Mouse (Mus musculus): ENCODE data around the gene Glt8d1. TPM values are rescaled to one million over a fixed set of nuclear protein-coding genes. Genes with fewer than 3 reads are reported as not detected.

Glt8d1 gene
- polyA plus RNA-seq, 1 experiment from 2014 or later = 63.4 TPM

DNA sequence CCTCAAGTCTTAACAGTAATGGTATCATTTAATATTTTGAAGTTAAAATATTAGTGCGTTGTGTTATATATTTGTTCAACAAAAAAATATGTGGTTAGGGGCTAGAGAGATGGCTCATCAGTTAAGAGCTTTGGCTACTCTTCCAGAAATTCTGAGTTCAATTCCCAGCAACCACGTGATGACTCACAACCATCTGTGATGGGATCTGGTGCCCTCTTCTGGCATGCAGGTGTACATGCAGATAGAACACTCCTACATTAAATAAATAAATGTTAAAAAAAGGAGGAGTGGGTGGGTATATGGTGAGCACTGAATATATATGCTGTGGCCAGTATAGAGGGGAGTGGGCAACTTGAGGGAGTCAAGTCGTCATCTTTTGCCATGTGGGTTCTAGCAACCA is 24.6 kb downstream of the Glt8d1 start:
- no peak overlapping the region for H3K27ac ChIP-seq (ENCODE audit: low read depth, low read length)
- no peak for ATAC-seq (ENCODE audit: low FRiP score)
- H3K27me3 ChIP-seq (ENCODE audit: control insufficient read depth, insufficient read depth, low read length) = no peaks in the 10 kb centered on the region
- DNase-seq (ENCODE audit: low spot score, missing footprints) = no peak
- peaks cover 30% of the 10 kb centered on the region for H3K36me3 ChIP-seq (ENCODE audit: control insufficient read depth, insufficient read depth, low read length)
- 79% methylated on average over 3 of the region's 3 CpGs for WGBS
- no peak overlapping the region for H3K4me3 ChIP-seq (ENCODE audit: low read depth, low read length)
- no peaks in the 10 kb centered on the region for H3K9me3 ChIP-seq (ENCODE audit: control insufficient read depth, low read length)
- H3K4me1 ChIP-seq (ENCODE audit: control insufficient read depth, insufficient read depth, low read length) = peaks cover under 1% of the 10 kb centered on the region; the same call in 1 of the 2 replicates
- H3K9ac ChIP-seq (ENCODE audit: low read length) = no peak overlapping the region
- no peak overlapping the region for H3K4me2 ChIP-seq

GRCm38 (mm10) chr14:31045296-31045695 is 44.1 kb downstream of the Glt8d1 start:
- whole genome bisulfite sequencing = 93% methylated on average over 5 of the region's 5 CpGs
- no peak overlapping the region for H3K4me3 ChIP-seq (ENCODE audit: low read depth, low read length)
- no peaks in the 10 kb centered on the region for H3K9me3 ChIP-seq (ENCODE audit: control insufficient read depth, low read length)
- DNase-seq (ENCODE audit: low spot score, missing footprints) (no peak), ATAC-seq (ENCODE audit: low FRiP score) (no peak)
- no peaks in the 10 kb centered on the region for H3K27me3 ChIP-seq (ENCODE audit: control insufficient read depth, insufficient read depth, low read length)
- no peak overlapping the region for H3K4me2 ChIP-seq
- peaks cover 24% of the 10 kb centered on the region for H3K36me3 ChIP-seq (ENCODE audit: control insufficient read depth, insufficient read depth, low read length)
- H3K27ac ChIP-seq (ENCODE audit: low read depth, low read length) = no peak overlapping the region
- no peak overlapping the region for H3K9ac ChIP-seq (ENCODE audit: low read length)
- no peaks in the 10 kb centered on the region for H3K4me1 ChIP-seq (ENCODE audit: control insufficient read depth, insufficient read depth, low read length)

DNA sequence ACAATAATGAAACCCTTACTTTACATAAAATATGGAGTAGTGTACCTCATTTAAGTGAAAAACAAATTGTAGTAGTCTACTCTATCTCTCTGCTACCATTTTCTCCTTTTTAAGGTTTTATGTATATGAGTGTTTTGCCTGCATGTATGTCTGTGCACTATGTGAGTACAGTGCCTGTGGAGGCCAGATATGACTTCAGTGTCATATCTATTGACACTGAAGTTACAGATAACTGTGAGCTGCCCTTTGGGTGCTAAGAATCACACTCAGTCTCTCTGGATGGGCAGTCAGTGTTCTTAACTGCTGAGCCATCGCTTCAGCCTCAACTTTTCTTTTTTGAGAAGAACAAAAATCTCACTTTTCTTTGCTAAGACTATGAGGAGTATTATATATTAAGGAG is 44.6 kb downstream of the Glt8d1 start:
- H3K36me3 ChIP-seq (ENCODE audit: control insufficient read depth, insufficient read depth, low read length) = peaks cover 29% of the 10 kb centered on the region
- no peaks in the 10 kb centered on the region for H3K27me3 ChIP-seq (ENCODE audit: control insufficient read depth, insufficient read depth, low read length)
- no peak overlapping the region for H3K4me3 ChIP-seq (ENCODE audit: low read depth, low read length)
- no peak for ATAC-seq (ENCODE audit: low FRiP score)
- DNase-seq (ENCODE audit: low spot score, missing footprints) = no peak
- H3K4me1 ChIP-seq (ENCODE audit: control insufficient read depth, insufficient read depth, low read length) = no peaks in the 10 kb centered on the region
- H3K9ac ChIP-seq (ENCODE audit: low read length) = no peak overlapping the region
- no peak overlapping the region for H3K27ac ChIP-seq (ENCODE audit: low read depth, low read length)
- 92% methylated on average over 1 of the region's 1 CpGs for WGBS
- no peak overlapping the region for H3K4me2 ChIP-seq
- H3K9me3 ChIP-seq (ENCODE audit: control insufficient read depth, low read length) = no peaks in the 10 kb centered on the region

Other genes with a start within 250 kb of the Glt8d1 start
- gene Tmem110, start 175.8 kb upstream of the Glt8d1 start, polyA plus RNA-seq (2014; fragmentation: Nextera tagmentation; extraction: Ambion mirVana) = 22.0 and 23.3 TPM in 2 replicates
- gene Mustn1, start 122.2 kb upstream of the Glt8d1 start, polyA plus RNA-seq (2014; fragmentation: Nextera tagmentation; extraction: Ambion mirVana) = 0.30 and 0.42 TPM in 2 replicates
- gene Itih4, start 114.9 kb upstream of the Glt8d1 start, polyA plus RNA-seq (2014; fragmentation: Nextera tagmentation; extraction: Ambion mirVana) = 0.15 TPM in 1 of 2 replicates, not detected in the other
- gene Itih3, start 77.6 kb upstream of the Glt8d1 start, polyA plus RNA-seq (2014; fragmentation: Nextera tagmentation; extraction: Ambion mirVana) = 0.48 and 0.57 TPM in 2 replicates
- gene Itih1, start 58.1 kb upstream of the Glt8d1 start, polyA plus RNA-seq (2014; fragmentation: Nextera tagmentation; extraction: Ambion mirVana) = not detected in 2 replicates
- 17.9 and 19.2 TPM in 2 replicates for gene Nek4, start 50.0 kb upstream of the Glt8d1 start, polyA plus RNA-seq (2014; fragmentation: Nextera tagmentation; extraction: Ambion mirVana)
- gene Spcs1, start 272 bp downstream of the Glt8d1 start, polyA plus RNA-seq (2014; fragmentation: Nextera tagmentation; extraction: Ambion mirVana) = 269 and 301 TPM in 2 replicates
- gene Pbrm1, start 17.7 kb downstream of the Glt8d1 start, polyA plus RNA-seq (2014; fragmentation: Nextera tagmentation; extraction: Ambion mirVana) = 134 and 140 TPM in 2 replicates
- gene Gnl3, start 17.8 kb downstream of the Glt8d1 start, polyA plus RNA-seq (2014; fragmentation: Nextera tagmentation; extraction: Ambion mirVana) = 96.2 and 103 TPM in 2 replicates
- 54.7 and 56.2 TPM in 2 replicates for gene Smim4, start 127.6 kb downstream of the Glt8d1 start, polyA plus RNA-seq (2014; fragmentation: Nextera tagmentation; extraction: Ambion mirVana)
- gene Nt5dc2, start 129.7 kb downstream of the Glt8d1 start, polyA plus RNA-seq (2014; fragmentation: Nextera tagmentation; extraction: Ambion mirVana) = 457 and 520 TPM in 2 replicates
- gene Stab1, start 167.2 kb downstream of the Glt8d1 start, polyA plus RNA-seq (2014; fragmentation: Nextera tagmentation; extraction: Ambion mirVana) = 28.6 and 28.7 TPM in 2 replicates
- 0.40 and 0.80 TPM in 2 replicates for gene Tnnc1, start 206.9 kb downstream of the Glt8d1 start, polyA plus RNA-seq (2014; fragmentation: Nextera tagmentation; extraction: Ambion mirVana)
- 243 and 258 TPM in 2 replicates for gene Nisch, start 215.5 kb downstream of the Glt8d1 start, polyA plus RNA-seq (2014; fragmentation: Nextera tagmentation; extraction: Ambion mirVana)
- 0.19 and 0.37 TPM in 2 replicates for gene Sema3g, start 216.5 kb downstream of the Glt8d1 start, polyA plus RNA-seq (2014; fragmentation: Nextera tagmentation; extraction: Ambion mirVana)
- 12.5 and 14.3 TPM in 2 replicates for gene Phf7, start 249.9 kb downstream of the Glt8d1 start, polyA plus RNA-seq (2014; fragmentation: Nextera tagmentation; extraction: Ambion mirVana)